Mouse (Mus musculus) brown adipose tissue, adult 24 weeks (tissue): ENCODE measurements around the gene Muc2. TPM values are rescaled to one million over a fixed set of nuclear protein-coding genes. Genes with fewer than 3 reads are reported as not detected.

Experiments
- polyA plus RNA-seq: library from polyadenylated mRNA; stranded (reverse); fragments of >200 nt; gene quantifications from 2 replicates; pipeline ENCODE4 v1.2.4, GENCODE M21; 2012; ENCODE audit not compliant: missing spikeins, insufficient read depth, insufficient read length

Gene Muc2
- polyA plus RNA-seq, 1 experiment: not detected

Other genes with a start within 250 kb of the Muc2 start
- gene Pidd1, start 246.3 kb upstream of the Muc2 start, polyA plus RNA-seq: 0.58 and 0.75 TPM in 2 replicates
- gene Rplp2, start 243.0 kb upstream of the Muc2 start, polyA plus RNA-seq: 1,680 and 2,099 TPM in 2 replicates
- 2,152 and 2,404 TPM in 2 replicates for gene Pnpla2, start 235.1 kb upstream of the Muc2 start, polyA plus RNA-seq
- 9.8 and 11.8 TPM in 2 replicates for gene Cracr2b, start 229.2 kb upstream of the Muc2 start, polyA plus RNA-seq
- 223 and 257 TPM in 2 replicates for gene Cd151, start 222.9 kb upstream of the Muc2 start, polyA plus RNA-seq
- 28.8 and 36.4 TPM in 2 replicates for gene Polr2l, start 215.2 kb upstream of the Muc2 start, polyA plus RNA-seq
- 39.6 and 74.6 TPM in 2 replicates for gene Tspan4, start 215.1 kb upstream of the Muc2 start, polyA plus RNA-seq
- gene Chid1, start 150.5 kb upstream of the Muc2 start, polyA plus RNA-seq: 13.4 and 19.8 TPM in 2 replicates
- 40.3 and 42.7 TPM in 2 replicates for gene Ap2a2, start 128.2 kb upstream of the Muc2 start, polyA plus RNA-seq
- not detected in 2 replicates for gene Muc6, start 35.0 kb upstream of the Muc2 start, polyA plus RNA-seq
- not detected in 2 replicates for gene Muc5ac, start 98.6 kb downstream of the Muc2 start, polyA plus RNA-seq
- not detected in 2 replicates for gene Muc5b, start 148.7 kb downstream of the Muc2 start, polyA plus RNA-seq
- 23.1 and 27.4 TPM in 2 replicates for gene Tollip, start 228.2 kb downstream of the Muc2 start, polyA plus RNA-seq